Mouse (Mus musculus): ENCODE data around the gene Gm14137.

Gm14137 gene

DNA sequence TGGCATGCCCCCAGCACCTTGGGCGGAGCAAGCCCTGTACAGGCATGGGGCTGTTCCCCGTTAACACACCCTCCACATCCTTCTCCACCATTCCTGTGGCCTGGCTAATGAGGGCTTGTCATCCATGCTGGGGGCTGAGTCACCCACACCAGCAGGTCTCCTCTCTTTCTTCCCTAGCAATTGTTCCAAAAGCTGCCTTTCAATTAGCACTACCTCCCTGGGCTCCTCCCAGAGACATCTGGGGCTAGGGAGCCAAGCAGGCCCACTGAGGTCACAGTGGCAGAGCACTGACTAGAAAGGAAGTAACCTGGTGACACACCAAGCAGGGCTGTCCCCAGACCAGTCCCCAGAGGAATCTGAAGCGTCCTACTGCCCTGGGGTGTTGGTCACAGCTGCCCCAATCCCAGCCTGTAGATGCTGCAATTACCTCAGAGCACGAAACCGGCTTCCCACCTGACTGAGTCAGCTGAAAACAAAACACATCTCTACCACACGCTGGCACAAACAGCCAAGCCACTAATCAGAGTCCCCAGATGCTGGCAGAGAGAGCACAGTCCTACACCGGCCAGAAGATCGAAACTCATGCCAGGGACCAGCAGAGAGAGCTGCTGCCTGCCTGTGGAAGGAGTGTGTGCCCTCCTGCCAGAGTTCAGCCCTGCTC, at the start of gene Gm14137:
Gene Gm14137, plus strand, starts transcription at position 519 of the 661 bp plus-strand sequence.
- no peak for DNase-seq

DNA sequence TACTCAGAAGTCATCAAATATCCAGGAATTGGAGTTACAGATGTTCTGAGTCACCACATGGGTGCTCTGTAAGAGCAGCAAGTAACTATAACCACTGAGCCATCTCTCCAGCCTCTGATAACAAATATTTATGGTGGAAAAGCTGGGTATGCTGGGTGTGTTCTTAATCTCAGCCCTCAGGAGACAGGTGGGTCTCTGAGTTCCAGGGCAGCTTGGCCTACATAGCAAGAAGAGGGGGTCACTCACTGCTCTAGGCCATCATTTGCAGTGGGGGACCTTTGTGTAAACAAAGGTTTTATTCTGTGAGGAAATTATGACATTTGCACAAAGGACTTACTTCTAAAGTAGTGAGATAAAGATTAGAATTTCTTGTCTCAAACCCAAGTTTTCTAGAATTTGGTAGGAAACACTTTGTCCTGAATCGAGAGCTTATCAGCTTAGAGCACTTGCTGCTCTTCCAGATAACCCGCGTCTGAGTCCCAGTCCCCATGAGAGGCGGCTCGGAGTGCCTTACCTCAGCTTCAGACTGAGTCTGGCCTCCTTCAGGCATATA, 37.9 kb upstream of the Gm14137 start:
- DNase-seq, result no peak

DNA sequence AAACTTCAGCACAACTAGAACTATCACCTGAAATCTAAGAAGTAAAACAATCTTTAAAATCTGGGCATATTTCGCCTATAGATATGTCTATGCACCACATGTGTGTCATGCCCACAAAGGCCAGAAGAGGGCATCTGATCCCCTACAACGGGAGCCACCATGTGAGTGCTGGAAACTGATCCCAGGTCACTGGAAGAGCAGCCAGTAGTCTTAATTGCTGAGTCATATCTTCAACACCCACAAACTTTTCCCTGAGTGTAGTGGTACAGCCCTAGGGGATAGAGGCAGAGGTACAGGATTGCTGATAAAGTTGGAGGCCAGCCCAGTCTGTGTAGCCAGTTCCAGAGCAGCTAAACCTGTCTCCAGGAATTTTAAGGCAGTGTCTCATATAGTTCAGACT, 29.1 kb upstream of the Gm14137 start:
- DNase-seq, result no peak

DNA sequence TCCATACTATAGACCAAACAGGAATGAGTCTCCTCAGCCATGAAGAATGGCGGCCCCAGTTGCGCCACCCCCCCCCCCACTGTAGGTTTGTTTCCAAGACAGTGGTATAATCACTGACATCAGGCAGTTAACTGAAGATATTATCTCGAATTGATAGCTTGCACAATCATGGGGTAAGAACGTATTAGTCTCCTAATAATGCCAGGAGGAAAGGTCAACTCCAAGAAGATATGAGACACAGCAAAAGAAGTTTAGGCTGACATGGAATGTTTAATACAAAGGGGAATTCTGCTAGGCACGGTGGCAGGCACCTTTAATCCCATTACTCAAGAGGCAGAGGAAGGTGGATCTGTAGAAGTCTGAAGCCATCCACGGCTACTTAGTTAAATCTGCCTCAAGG, 27.9 kb upstream of the Gm14137 start:
- no peak for DNase-seq

DNA sequence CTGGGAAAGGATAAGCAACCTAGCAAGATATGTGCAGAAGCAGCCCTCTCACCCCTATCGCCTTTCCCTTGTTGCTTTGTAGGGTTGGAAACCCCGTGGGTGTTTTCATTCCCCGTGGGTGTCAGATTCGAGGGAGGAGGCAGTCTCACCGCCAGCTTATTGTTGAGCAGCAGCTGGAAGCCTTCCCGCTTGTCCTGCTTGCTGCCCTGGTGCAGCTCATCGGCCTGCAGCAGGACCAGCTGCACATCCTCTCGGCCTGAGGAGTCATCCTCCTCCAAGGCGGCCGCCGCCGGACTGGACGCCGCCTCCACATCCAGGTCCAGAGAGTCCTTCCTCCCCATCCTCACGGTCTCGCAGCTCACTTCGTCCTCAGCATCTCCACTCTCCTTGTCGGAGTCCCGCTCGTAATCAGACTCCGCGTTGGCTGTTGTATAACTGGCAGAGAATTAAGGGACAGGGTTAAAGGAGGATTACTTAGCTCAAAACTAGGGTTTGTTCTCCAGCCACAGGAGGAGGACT, 27.1 kb upstream of the Gm14137 start:
- DNase-seq, result no peak

DNA sequence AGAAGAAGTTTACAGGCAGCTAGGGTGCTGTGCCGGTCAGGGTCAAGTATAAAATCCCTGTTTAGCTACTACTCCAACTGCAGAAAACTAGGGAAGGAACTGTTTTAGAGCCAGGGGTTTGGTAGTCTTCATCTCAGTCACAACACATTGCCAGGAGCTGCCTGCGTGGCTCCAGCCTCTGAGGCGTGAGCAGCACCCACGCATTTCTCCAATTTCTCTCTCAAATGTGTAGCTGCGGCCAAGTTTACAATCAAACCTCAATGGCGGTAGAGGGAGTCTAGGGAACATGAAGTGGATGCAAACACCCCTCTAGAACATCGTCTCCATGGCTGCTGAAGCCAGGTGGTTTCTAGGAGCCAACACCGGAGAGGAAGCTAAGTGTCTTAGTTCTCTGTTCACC, 26.5 kb upstream of the Gm14137 start:
- DNase-seq, result no peak

DNA sequence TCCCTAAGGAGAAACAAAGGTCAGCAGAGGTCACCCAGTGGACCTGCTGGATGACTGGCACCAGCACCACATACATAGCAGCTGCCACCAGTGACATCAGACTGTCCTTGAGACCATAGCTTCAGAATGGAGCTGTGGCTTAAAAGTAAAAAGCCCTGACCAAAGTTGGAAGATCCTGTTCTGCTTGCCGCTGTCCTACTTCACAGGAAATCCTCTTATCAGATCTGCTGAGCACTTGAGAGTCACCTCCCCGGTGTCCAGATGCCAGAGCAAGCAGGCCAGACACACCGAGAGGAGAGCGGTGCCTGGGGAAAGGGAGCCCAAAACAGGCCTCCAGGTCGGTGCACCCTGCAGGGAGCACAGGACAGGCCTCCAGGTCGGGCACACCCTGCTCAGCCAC, 22.1 kb upstream of the Gm14137 start:
- no peak for DNase-seq

DNA sequence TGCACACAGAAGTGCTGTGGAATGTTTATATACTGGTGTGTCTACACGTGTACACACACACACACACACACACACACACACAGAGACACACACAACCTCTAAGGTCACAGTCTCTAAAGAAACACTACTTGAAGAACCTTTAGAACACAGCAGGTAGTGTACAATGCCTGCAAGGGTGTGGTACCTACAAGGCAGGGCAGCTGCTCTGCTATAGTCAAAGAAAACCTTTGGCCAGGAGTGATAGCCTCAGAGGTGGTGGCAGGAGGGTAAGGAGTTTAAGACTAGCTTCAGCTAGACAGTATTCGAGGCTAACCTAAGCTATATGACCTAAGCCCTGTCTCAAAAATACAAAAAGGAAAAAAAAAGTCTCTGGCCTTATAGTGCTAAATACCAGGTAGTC, 19.6 kb upstream of the Gm14137 start:
- DNase-seq, result no peak

DNA sequence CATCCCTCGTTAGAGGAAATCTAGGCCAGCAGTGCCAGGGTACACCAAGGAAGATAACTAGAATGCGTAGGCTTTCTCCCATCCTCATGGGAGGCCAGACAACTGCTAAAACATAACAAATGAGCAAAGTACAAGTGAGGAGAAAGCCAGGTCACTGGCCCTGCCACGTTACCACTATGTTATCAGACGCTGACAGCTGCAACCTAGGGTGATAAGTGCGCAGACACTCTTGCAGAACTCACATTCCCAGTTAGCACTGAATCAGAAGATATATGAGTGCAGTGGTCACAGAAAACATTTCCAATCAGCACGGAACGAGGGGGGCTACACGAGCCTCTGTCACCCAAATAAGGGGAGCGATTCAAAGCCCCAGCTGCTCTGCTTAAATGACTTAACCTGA, 18.9 kb upstream of the Gm14137 start:
- DNase-seq, result no peak

DNA sequence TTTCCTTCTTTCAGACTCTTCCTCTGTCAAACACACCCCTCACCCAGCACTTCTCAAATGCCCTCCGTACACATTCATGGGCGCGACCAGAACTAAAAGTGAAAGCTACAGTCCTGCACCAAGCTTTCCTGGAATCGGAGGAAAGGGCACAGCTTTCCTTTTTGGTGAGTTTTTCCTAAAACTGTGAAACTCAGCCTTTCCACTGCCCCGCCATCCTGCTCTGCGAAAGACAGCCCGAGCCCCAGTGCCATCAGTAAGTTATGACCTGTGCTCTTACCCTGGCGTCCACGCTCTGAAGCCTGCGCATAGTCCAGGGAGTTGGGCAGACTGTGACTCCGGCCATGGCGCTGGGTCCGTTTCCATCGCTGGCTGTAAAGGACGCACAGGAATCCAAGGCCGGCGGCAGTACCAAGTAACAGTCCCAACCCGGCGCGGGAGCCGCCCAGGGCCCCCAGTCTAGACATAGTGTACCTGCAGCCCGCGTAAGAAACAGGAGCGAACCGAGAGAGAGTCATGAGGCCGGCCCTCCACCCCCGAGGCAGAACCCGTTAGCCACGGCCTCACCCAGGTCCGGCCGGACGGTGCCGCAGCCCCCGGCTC, 18.1 kb upstream of the Gm14137 start:
- DNase-seq, result peak; percentile 11

DNA sequence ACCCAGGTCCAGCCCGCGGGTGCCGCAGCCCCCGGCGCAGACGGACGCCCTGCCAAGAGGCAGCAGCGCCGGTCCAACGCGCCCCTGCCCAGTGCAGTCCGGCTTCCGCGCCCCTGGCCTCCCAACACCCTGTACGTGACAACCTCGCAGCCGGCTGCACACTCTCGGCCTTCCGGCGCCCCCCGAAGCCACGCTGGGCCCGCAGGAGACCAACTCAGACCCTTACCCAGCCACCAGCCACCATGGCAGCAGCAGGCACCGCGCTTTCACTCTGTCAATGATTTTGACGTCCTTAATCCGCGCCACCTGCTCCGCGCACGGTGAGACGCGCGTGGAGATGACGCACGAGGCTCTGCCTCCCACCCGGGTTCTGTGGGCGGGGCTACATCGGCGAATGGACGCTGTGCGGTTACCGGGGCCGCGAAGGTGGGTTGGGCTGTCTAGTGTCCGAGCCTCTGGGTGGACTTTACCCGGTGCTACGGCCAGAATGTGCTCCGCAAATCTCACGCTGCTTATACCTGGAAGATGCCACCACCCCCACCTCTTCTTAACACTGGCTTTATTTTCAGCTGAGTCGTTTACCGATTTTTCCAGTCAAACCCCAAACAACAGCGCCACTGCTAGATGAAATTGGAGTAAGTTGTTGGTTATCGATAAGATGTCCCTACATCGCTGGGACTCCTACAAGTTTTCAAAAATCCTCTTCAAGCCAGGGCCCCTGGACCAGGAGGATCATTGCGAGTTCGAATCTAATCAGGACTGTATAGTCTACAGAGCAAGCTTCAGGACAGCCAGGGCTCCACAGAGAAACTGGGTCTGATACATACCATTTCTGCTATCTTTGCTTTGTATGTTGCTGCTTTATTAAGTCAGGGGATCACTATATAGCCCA, 17.4 kb upstream of the Gm14137 start, which contains the start of gene Rmdn3:
Gene Rmdn3, minus strand, starts transcription at position 354 of the 892 bp plus-strand sequence.
- DNase-seq, result peak; percentile 93

DNA sequence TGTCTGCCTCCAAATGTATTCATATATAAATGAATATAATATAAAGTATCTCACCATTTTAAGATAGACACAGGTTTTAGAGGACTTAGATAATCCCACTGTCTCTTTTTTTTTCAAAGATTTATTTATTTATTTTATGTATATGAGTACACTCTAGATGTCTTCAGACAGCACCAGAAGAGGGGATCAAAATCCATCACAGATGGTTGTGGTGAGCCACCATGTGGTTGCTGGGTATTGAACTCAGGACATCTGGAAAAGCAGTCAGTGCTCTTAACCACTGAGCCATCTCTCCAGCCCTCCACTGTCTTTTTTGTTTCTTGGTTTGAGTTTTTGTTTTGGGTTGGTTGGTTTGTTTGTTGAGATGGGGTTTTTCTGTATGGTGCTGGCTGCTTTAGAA, 16.5 kb upstream of the Gm14137 start:
- DNase-seq, result no peak

DNA sequence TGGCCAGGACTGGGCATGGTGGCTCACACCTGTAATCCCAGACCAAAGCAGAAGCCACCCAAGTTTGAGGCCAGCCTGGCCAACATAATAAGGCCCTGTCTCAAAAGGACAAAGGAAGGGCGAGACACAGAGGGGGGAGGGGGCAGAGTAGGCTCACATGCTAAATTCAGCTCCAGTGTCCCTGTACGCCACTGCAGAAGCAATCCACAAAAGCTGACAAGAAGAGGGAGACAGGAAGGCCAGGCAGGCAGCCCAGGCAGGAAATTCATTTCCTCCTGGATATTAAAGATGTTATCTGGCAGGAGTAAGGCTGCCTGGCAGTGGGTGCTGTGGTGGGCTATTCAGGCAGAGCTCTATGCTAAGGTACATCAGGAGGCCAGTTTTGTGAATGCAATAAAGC, 13.1 kb upstream of the Gm14137 start:
- DNase-seq, result no peak

DNA sequence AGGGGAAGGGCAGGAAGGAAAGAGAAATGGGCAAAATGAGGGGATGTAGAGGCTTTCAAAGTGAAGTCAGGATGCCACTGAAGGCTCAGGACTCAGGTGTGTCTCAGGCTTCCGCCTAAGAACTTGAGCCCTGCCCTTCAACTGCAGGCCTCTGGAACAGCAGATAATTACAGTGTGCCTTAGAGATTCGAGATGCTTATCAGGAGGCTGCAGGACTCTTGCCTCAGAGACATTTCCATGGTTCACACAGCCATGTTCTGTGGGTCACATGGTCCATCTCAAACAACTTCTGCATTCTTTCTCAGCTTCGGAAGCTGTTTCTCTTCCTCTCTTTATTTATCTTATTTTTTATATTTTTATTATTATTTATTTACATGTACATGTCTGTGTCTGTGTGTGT, 11.2 kb upstream of the Gm14137 start:
- DNase-seq, result no peak

DNA sequence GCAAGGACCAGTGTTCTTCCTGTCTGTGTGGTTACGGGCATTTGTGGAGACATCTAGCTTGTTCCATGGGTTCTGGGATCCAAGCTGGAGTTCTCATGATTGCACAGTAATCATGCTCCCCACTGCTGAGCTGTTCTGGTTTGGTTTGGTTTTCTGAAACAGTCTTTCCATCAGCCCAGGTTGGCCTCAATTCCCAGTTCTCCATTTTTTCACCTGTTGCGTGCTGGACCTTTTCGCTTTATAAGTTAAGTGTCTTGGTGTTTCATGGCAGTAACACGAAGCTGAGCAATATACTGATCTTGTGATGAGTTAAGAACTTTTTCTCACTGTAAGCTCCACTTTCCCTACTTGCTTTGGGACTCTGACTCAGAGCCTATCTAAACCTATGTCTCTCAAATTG, 10.3 kb upstream of the Gm14137 start:
- no peak for DNase-seq

DNA sequence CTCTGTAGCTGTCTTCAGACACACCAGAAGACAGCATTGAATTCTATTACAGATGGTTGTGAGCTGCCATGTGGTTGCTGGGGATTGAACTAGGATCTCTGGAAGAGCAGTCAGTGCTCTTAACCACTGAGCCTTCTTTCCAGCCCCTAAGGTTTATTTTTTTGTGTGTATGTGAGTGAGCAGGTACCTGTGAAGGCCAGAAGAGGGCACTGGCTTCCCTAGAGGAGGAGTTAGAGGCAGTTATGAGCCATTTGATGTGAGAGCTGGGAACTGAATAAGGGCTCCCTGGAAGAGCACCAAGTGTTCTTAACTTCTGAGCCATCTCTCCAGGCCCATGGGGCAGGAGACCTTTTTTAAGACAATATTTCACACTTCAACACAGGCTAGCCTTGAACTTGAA, 8.9 kb upstream of the Gm14137 start:
- DNase-seq, result no peak

DNA sequence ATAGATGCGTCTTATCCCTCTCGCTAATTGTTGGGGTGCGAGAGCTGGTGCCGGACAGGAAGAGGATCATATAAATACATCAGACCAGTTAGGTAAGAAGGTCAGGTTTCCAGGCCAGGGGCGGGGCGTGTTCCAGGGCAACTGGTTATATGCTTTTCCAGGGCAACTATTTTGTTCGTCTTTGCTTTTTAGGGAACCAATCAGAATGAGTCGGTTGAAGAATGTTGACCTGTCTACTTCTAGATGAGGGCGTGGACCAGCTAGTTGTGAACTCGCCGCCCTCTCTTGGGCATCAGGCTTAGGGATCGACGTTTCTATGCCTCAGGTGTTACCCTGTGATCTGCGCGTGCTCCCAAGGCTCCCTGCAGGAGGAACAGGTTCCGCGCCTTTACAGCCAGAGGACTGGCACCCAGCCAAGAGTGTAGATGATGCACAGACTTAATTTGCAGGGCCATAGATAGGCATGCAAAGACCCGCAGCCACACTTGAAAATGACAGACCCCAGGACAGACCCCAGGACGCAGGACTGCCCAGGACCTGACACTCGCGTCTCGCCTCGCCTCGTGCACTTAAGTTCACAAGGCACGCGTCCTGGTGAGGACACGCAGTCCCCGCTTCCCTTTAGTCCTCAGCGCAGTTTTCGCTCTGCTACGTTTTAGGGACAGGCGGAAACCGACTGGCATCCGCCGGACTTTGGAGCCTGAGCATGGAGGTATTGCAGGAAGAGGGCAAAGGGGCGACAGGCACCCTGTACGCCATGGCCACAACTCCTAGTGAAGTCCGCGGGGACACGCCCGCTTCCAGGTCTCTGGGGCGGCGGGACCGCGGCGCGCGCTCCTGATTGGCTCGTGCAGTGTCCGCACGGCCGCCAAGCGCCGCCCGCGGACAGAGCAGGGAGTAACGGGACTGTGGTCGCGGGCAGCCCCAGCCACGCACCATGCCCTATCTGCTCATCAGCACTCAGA, 7.1 kb upstream of the Gm14137 start, which contains the start of gene Gchfr:
Gene Gchfr, plus strand, starts transcription at position 873 of the 965 bp plus-strand sequence.
- DNase-seq, result peak; percentile 29

DNA sequence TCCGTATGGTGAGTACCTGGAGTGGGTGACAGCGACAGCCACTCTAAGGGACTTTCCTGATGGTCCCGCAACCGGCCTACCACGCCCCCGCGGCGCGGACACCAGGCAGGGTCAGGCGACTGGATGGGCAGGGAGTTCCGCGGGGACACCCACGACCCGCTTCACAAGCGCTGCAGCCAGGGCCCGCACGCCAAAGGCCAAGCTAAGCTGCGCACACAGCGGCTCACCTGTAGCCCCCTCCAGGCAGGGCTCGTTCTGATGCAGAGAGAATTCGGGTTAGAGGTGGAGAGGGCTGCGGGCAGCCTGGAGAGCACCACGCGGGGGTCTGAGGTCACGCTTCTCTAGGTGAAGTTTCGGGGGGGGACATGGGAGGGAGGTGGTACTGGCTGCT, 6.4 kb upstream of the Gm14137 start:
- no peak for DNase-seq

DNA sequence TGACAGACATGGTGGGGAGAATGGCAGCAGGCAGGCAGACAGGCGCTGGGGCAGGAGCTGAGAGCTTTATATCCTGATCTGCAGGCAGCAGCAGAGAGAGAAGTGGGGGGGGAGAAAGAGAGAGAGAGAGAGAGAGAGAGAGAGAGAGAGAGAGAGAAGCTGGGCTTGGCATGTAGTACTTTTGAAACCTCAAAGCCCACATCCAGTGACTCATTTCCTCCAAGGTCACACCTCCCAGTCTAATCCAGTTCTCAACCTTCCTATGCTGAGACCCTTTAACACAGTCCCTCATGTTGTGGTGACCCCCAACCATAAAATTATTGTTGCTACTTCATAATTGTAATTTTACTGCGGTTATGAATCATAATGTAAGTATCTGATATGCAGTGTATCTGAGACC, 4.0 kb upstream of the Gm14137 start:
- no peak for DNase-seq

DNA sequence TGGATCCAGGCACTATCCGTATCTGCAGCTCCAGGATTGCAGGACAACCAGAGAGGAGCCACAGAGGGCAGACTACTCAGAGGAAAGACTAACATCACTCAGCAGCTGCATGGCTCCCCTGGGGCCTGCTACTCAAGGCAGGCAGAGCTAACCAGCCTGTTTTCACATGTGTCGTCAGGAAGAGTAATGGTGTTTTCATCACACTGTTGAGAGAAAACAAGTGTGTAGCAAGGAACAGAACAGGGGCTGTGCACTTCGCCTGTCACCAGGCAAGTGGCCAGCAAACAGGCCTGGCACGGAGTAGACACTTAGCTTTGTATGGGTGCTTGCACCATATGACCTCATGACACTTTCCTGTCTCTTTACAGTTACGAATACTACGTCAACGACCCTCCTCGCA, 2.7 kb upstream of the Gm14137 start:
- no peak for DNase-seq

DNA sequence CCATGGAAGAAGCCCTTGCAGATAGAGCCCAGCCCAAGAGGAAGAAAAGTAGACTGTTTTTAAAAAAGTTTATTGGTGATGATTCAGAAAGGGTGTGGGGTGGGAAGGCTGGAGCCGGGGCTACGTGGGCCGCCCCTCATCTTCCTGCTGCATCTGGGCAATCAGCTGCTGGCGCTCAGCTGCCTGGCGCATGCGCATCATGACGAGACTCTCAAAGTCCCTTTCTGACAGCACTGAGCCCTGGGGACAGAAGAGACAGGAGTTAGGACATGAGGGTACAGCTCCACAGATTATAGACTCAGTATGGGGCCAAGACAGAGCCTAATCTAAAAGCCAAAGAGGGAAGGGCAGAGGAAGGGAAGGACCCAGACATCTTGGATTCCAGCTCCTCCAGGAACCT, 1.9 kb upstream of the Gm14137 start:
- no peak for DNase-seq

All from cerebellum, adult 11 months (tissue).